Mouse (Mus musculus) liver, embryonic 12.5 days (tissue): ENCODE results near the gene Itgb4. TPM values are rescaled to one million over a fixed set of nuclear protein-coding genes. Genes with fewer than 3 reads are reported as not detected.

Experiments
- ATAC-seq: fragments of 200-750 bp; cut with Nextera tagmentation; 2 replicates; pipeline ENCODE4 v1.8.0; 2017; ENCODE audit warnings: moderate number of reproducible peaks, mild to moderate bottlenecking, moderate library complexity
- H3K27ac ChIP-seq: fragments of 300-500 bp; sonication (generic); 2 replicates; pipeline ENCODE4 v1.5.1; 2016; ENCODE audit warnings: mild to moderate bottlenecking
- H3K27me3 ChIP-seq: fragments of 300-500 bp; sonication (generic); replicated peaks from 2 replicates; pipeline ENCODE4 v1.6.1; 2016; ENCODE audit warnings: mild to moderate bottlenecking, moderate library complexity
- H3K36me3 ChIP-seq: fragments of 300-500 bp; sonication (generic); 2 replicates; pipeline ENCODE4 v1.6.1; 2016; ENCODE audit warnings: mild to moderate bottlenecking, moderate library complexity
- H3K4me1 ChIP-seq: fragments of 300-500 bp; sonication (generic); 2 replicates; pipeline ENCODE4 v1.6.1; 2016
- H3K4me2 ChIP-seq: fragments of 300-500 bp; sonication (generic); 2 replicates; pipeline ENCODE4 v1.6.1; 2016; ENCODE audit warnings: mild to moderate bottlenecking, moderate library complexity
- H3K4me3 ChIP-seq: fragments of 300-500 bp; sonication (generic); 2 replicates; pipeline ENCODE4 v1.5.1; 2016; ENCODE audit warnings: mild to moderate bottlenecking, moderate library complexity
- H3K9ac ChIP-seq: fragments of 300-500 bp; sonication (generic); 2 replicates; pipeline ENCODE4 v1.6.1; 2016; ENCODE audit warnings: mild to moderate bottlenecking, moderate library complexity
- H3K9me3 ChIP-seq: fragments of 300-500 bp; sonication (generic); replicated peaks from 2 replicates; pipeline ENCODE4 v1.6.1; 2016; ENCODE audit warnings: mild to moderate bottlenecking, moderate library complexity
- WGBS: fragments of 180-500 bp; shearing (Covaris S2); methylation state at CpG from one replicate; pipeline ENCODE4 v1.1.7; 2016; ENCODE audit not compliant: insufficient replicate concordance; 5-methylcytosine and 5-hydroxymethylcytosine counted together
- polyA plus RNA-seq: library from polyadenylated mRNA; unstranded; fragments of >200 nt; fragmentation: Nextera tagmentation; extraction: Ambion mirVana; gene quantifications from 2 replicates; pipeline ENCODE4 v1.2.1, GENCODE M21; 2016

The Itgb4 gene
- polyA plus RNA-seq, 1 experiment from 2014 or later: 0.44 TPM

DNA sequence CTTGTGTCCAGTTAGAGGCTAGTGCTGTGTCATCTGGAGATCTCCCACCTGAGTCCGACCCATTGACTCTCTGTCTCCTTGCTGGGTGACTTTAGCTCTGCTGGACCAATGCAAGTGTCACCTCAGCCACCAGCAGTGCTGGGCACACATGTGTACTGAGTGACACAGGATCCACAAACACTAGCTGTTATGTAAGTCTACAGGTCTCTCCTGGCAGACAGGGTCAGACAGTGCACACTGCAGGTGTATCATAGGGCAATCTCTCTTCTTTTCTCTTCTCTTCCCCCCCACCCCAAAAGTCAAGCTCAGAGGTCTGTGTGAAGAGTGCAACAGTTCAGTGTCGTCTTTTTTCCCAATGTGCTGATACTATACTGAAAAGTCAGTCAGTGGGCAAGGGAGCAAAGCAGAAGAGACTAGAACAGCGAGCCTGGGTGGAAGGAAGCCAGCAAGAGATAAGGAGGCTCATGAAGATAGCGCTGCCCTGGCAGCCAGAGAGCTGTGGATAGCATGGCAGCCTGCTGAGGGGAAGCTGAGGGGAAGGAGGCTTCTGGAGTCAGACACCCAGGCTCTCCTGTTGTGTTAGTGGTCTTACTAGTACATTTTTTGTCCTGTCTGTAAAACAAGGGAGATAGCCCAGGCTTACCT is 82.8 kb downstream of the Itgb4 start:
- WGBS: 20% methylated on average over 4 of the region's 4 CpGs

More for the DNA sequence above, 82.8 kb downstream of the Itgb4 start:
- H3K4me1 ChIP-seq: peaks cover 60% of the 10 kb centered on the region
- peaks cover 99% of the 10 kb centered on the region for H3K36me3 ChIP-seq
- peak overlapping the region; percentile 78 for H3K27ac ChIP-seq
- ATAC-seq: peak; percentile 78
- no peaks in the 10 kb centered on the region for H3K27me3 ChIP-seq
- H3K4me2 ChIP-seq: peak overlapping the region; percentile 39
- peak overlapping the region; percentile 54 for H3K9ac ChIP-seq
- H3K4me3 ChIP-seq: no peak overlapping the region
- H3K9me3 ChIP-seq: no peaks in the 10 kb centered on the region

Other genes starting within 250 kb of the Itgb4 start
- 16.9 and 17.0 TPM in 2 replicates for gene Tmem94, start 209.3 kb upstream of the Itgb4 start, polyA plus RNA-seq
- gene Caskin2, start 161.1 kb upstream of the Itgb4 start, polyA plus RNA-seq: 8.3 and 9.2 TPM in 2 replicates
- 23.5 and 25.6 TPM in 2 replicates for gene Tsen54, start 160.0 kb upstream of the Itgb4 start, polyA plus RNA-seq
- gene Llgl2, start 150.7 kb upstream of the Itgb4 start, polyA plus RNA-seq: 13.4 and 14.3 TPM in 2 replicates
- gene Myo15b, start 116.3 kb upstream of the Itgb4 start, polyA plus RNA-seq: 0.38 and 0.83 TPM in 2 replicates
- 47.5 and 48.9 TPM in 2 replicates for gene Smim5, start 74.7 kb upstream of the Itgb4 start, polyA plus RNA-seq
- gene Smim6, start 62.7 kb upstream of the Itgb4 start, polyA plus RNA-seq: 3.1 and 3.7 TPM in 2 replicates
- gene Sap30bp, start 41.4 kb upstream of the Itgb4 start, polyA plus RNA-seq: 23.1 and 24.5 TPM in 2 replicates
- 14.9 and 17.6 TPM in 2 replicates for gene Recql5, start 41.2 kb upstream of the Itgb4 start, polyA plus RNA-seq
- gene Galk1, start 38.0 kb downstream of the Itgb4 start, polyA plus RNA-seq: 187 and 200 TPM in 2 replicates
- gene H3f3b, start 53.3 kb downstream of the Itgb4 start, polyA plus RNA-seq: 816 and 835 TPM in 2 replicates
- 18.7 and 20.2 TPM in 2 replicates for gene Unk, start 55.6 kb downstream of the Itgb4 start, polyA plus RNA-seq
- gene Unc13d, start 103.3 kb downstream of the Itgb4 start, polyA plus RNA-seq: 48.9 and 50.1 TPM in 2 replicates
- gene Wbp2, start 112.3 kb downstream of the Itgb4 start, polyA plus RNA-seq: 76.4 and 77.8 TPM in 2 replicates
- 6.2 TPM in 2 replicates for gene Trim47, start 152.5 kb downstream of the Itgb4 start, polyA plus RNA-seq
- gene Trim65, start 156.4 kb downstream of the Itgb4 start, polyA plus RNA-seq: 1.7 and 2.0 TPM in 2 replicates
- gene Mrpl38, start 164.2 kb downstream of the Itgb4 start, polyA plus RNA-seq: 76.7 and 81.5 TPM in 2 replicates
- gene Fbf1, start 193.5 kb downstream of the Itgb4 start, polyA plus RNA-seq: 14.3 and 15.0 TPM in 2 replicates
- 43.4 and 44.0 TPM in 2 replicates for gene Ten1, start 224.1 kb downstream of the Itgb4 start, polyA plus RNA-seq
- gene Acox1, start 224.3 kb downstream of the Itgb4 start, polyA plus RNA-seq: 15.3 and 19.7 TPM in 2 replicates